Mouse (Mus musculus) embryonic fibroblast, embryonic 13.5 days (primary cell): ENCODE measurements at regions not wholly inside any gene's neighbourhood (a gene's known extent, or its start where the extent isn't known, plus 50 kb on each side); places are given as distances from the start of the nearest gene placed in this dataset.

Source experiments
- CTCF ChIP-seq: IDR thresholded peaks from 2 replicates; pipeline ENCODE4 v1.5.1; 2011; ENCODE audit warnings: mild to moderate bottlenecking, control low read depth, low read length, moderate library complexity, borderline replicate concordance; ENCODE audit not compliant: insufficient read depth
- POLR2A ChIP-seq: IDR thresholded peaks from 2 replicates; pipeline ENCODE4 v1.6.1; 2011; ENCODE audit warnings: low read depth, mild to moderate bottlenecking, control low read depth, low read length, moderate library complexity

DNA sequence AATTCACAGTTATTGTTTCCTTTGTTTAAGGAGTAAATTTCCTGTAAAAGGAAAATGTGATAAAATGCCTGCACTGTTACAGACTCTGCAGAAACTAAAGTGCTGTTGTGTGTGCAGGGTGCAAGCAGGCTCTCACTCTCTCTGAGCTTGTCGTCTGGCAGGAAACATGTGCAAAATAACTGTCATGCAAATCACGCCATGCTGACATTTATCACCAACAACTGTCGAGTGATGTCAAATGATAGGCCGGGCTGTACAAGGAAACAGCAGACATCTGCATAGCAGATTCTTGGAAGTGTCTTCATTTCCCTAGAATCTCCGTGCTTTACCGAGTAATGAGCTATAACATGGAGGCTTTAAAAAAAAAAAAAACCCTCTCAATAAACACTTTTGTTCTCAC is 271.6 kb upstream of the Got2 start:
- TF ChIP-seq POLR2A (no peak), CTCF (no peak)
